Mouse (Mus musculus) C2C12 (cell line): ENCODE data around the gene Olfr561. TPM values are rescaled to one million over a fixed set of nuclear protein-coding genes. Genes with fewer than 3 reads are reported as not detected.

Source experiments
- H3K27me3 ChIP-seq: one replicate; pipeline ENCODE4 v1.6.1; 2011; ENCODE audit not compliant: control insufficient read depth, insufficient read depth, insufficient read length
- H3K36me3 ChIP-seq: one replicate; pipeline ENCODE4 v1.6.1; 2011; ENCODE audit not compliant: control insufficient read depth, insufficient read depth
- H3K4me3 ChIP-seq: one replicate; pipeline ENCODE4 v1.5.1; 2011; ENCODE audit warnings: mild to moderate bottlenecking, control low read depth; ENCODE audit not compliant: poor library complexity, insufficient read depth, severe bottlenecking
- H3K79me2 ChIP-seq: one replicate; pipeline ENCODE4 v1.6.1; 2011; ENCODE audit not compliant: control insufficient read depth, insufficient read depth
- H3K79me3 ChIP-seq: one replicate; pipeline ENCODE4 v1.6.1; 2011; ENCODE audit warnings: low read depth, control low read depth
- H3ac ChIP-seq: one replicate; pipeline ENCODE3; 2011; ENCODE audit warnings: low read depth; ENCODE audit not compliant: control insufficient read depth, insufficient read length
- CEBPB ChIP-seq: IDR thresholded peaks from one replicate; pipeline ENCODE4 v1.6.1; 2011; ENCODE audit warnings: low read depth, mild to moderate bottlenecking, control low read depth, moderate library complexity
- CTCF ChIP-seq: IDR thresholded peaks from one replicate; pipeline ENCODE4 v1.5.1; 2011; ENCODE audit not compliant: control insufficient read depth, insufficient read depth, insufficient read length
- FOSL1 ChIP-seq: IDR thresholded peaks from one replicate; pipeline ENCODE4 v1.8.0; 2011; ENCODE audit warnings: mild to moderate bottlenecking, low read length; ENCODE audit not compliant: poor library complexity, insufficient read depth, severe bottlenecking
- MAX ChIP-seq: IDR thresholded peaks from one replicate; pipeline ENCODE4 v1.6.1; 2011; ENCODE audit warnings: mild to moderate bottlenecking, control low read depth
- MYOD1 ChIP-seq: IDR thresholded peaks from one replicate; pipeline ENCODE4 v1.6.1; 2011; ENCODE audit warnings: low read depth; ENCODE audit not compliant: control insufficient read depth, insufficient read length
- MYOG ChIP-seq: IDR thresholded peaks from one replicate; pipeline ENCODE4 v1.6.1; 2011; ENCODE audit not compliant: control insufficient read depth, insufficient read length; ENCODE audit errors: extremely low read depth
- USF1 ChIP-seq: IDR thresholded peaks from one replicate; pipeline ENCODE4 v1.6.1; 2011; ENCODE audit warnings: low read depth, mild to moderate bottlenecking, control low read depth, moderate library complexity
- long read RNA-seq, 2 experiments: library from polyadenylated mRNA; unstranded; transcript quantifications; one replicate each; pipeline ENCODE4 v2.0.0; 2019 to 2020
- polyA plus RNA-seq: library from polyadenylated mRNA; unstranded; fragments of >200 nt; fragmentation: generic; extraction: Trizol; gene quantifications from one replicate; pipeline ENCODE4 v1.2.1, GENCODE M21; 2012; ENCODE audit warnings: missing spikeins

Olfr561 gene
- polyA plus RNA-seq: not detected
- long read RNA-seq, experiment 1: 0 reads
- long read RNA-seq, experiment 2: 0 reads

- Histone ChIP-seq H3K36me3 (no peaks in the 10 kb centered on the region), H3ac (no peak within 1 kb of the TSS), H3K79me2 (no peaks in the 10 kb centered on the region), H3K27me3 (no peaks in the 10 kb centered on the region), H3K4me3 (no peak within 1 kb of the TSS), H3K79me3 (no peaks in the 10 kb centered on the region)
- no peak for TF ChIP-seq MYOD1
- TF ChIP-seq MAX: no peak
- TF ChIP-seq CTCF: no peak
- TF ChIP-seq CEBPB: no peak
- TF ChIP-seq MYOG: no peak
- no peak for TF ChIP-seq FOSL1
- no peak for TF ChIP-seq USF1
Observed at GRCm38 (mm10) chr7:102770921-102771320, at the start of gene Olfr561. Olfr561 (plus strand) TSS chr7:102771221.

- TF ChIP-seq MYOD1: no peak
- no peaks in the 10 kb centered on the region for H3K36me3 ChIP-seq
- H3K79me2 ChIP-seq: no peaks in the 10 kb centered on the region
- H3K4me3 ChIP-seq: no peak within 1 kb of the TSS
- no peaks in the 10 kb centered on the region for H3K27me3 ChIP-seq
- H3ac ChIP-seq: no peak within 1 kb of the TSS
- H3K79me3 ChIP-seq: no peaks in the 10 kb centered on the region
Observed at GRCm38 (mm10) chr7:102727391-102727790, 43.6 kb upstream of the Olfr561 start, which contains the start of gene Olfr559. Olfr559 (minus strand) TSS chr7:102727491.

GRCm38 (mm10) chr7:102733793-102734192, 37.2 kb upstream of the Olfr561 start:
- H3K27me3 ChIP-seq: no peaks in the 10 kb centered on the region
- H3K79me3 ChIP-seq: no peaks in the 10 kb centered on the region
- H3K79me2 ChIP-seq: no peaks in the 10 kb centered on the region
- no peak overlapping the region for H3ac ChIP-seq
- no peak overlapping the region for H3K4me3 ChIP-seq
- TF ChIP-seq USF1: no peak
- TF ChIP-seq MYOD1: no peak
- TF ChIP-seq MAX: no peak
- TF ChIP-seq MYOG: no peak
- TF ChIP-seq CEBPB: no peak
- no peak for TF ChIP-seq FOSL1
- no peak for TF ChIP-seq CTCF
- no peaks in the 10 kb centered on the region for H3K36me3 ChIP-seq

- Histone ChIP-seq H3K27me3 (no peaks in the 10 kb centered on the region), H3ac (no peak overlapping the region), H3K79me2 (no peaks in the 10 kb centered on the region), H3K36me3 (no peaks in the 10 kb centered on the region), H3K79me3 (no peaks in the 10 kb centered on the region), H3K4me3 (no peak overlapping the region)
- TF ChIP-seq CEBPB (no peak), MYOD1 (no peak), CTCF (no peak), MAX (no peak), MYOG (no peak), FOSL1 (no peak), USF1 (no peak)
Observed at GRCm38 (mm10) chr7:102737705-102738104, 33.3 kb upstream of the Olfr561 start.

GRCm38 (mm10) chr7:102752086-102752485, 18.9 kb upstream of the Olfr561 start:
- H3K36me3 ChIP-seq: no peaks in the 10 kb centered on the region
- no peaks in the 10 kb centered on the region for H3K79me2 ChIP-seq
- no peak overlapping the region for H3ac ChIP-seq
- TF ChIP-seq MYOG: no peak
- no peak for TF ChIP-seq MYOD1
- TF ChIP-seq USF1: no peak
- no peak for TF ChIP-seq CEBPB
- no peaks in the 10 kb centered on the region for H3K79me3 ChIP-seq
- no peak overlapping the region for H3K4me3 ChIP-seq
- no peaks in the 10 kb centered on the region for H3K27me3 ChIP-seq

- Histone ChIP-seq H3K36me3 (no peaks in the 10 kb centered on the region), H3K4me3 (no peak within 1 kb of the TSS), H3ac (no peak within 1 kb of the TSS), H3K79me3 (no peaks in the 10 kb centered on the region), H3K27me3 (no peaks in the 10 kb centered on the region), H3K79me2 (no peaks in the 10 kb centered on the region)
- TF ChIP-seq FOSL1 (no peak), CTCF (no peak)
Observed at GRCm38 (mm10) chr7:102759266-102759665, 11.8 kb upstream of the Olfr561 start, which contains the start of the genes Olfr560 and Olfr78. Olfr560 (minus strand) TSS chr7:102759366. Olfr78 (minus strand) TSS chr7:102759471.
